Mouse (Mus musculus): Measurements from ENCODE around the gene Nectin2.

DNA sequence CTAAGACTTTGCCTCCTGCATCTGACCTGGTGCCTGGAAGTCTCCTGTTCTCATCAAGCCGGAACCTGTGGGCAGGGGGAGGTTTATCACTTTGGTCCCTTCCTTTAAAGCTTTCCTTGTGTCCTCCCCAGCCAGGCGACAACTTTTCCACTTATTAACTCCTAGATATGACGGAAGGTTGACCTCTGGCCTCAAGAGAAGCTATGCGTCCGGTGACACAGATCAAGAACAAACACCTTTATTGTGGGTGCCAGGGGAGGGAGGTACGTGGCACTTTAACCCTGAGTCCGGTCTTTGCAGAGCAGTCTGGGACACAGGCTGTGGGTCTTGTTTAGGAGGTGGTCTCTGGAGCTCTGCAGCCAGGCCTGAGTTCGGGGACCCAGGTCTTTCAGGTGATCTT is 72.4 kb downstream of the Nectin2 start, which contains the start of gene Apoc2:
- TF ChIP-seq CTCF (IDR thresholded peaks at IDR 0.05; ENCODE audit: control insufficient read depth, insufficient read depth, low read length) (no peak), POLR2A (IDR thresholded peaks at IDR 0.05; ENCODE audit: borderline replicate concordance, control insufficient read depth, low read depth, low read length) (no peak)
